Mouse (Mus musculus) heart, postnatal 0 days (tissue): ENCODE measurements around the gene Gjc3. TPM values are rescaled to one million over a fixed set of nuclear protein-coding genes. Genes with fewer than 3 reads are reported as not detected.

ENCODE experiments used
- ATAC-seq: fragments of 200-750 bp; cut with Nextera tagmentation; 2 replicates; pipeline ENCODE4 v1.8.0; 2017; ENCODE audit warnings: low read depth, moderate number of reproducible peaks, moderate library complexity; ENCODE audit not compliant: insufficient read depth
- DNase-seq: peaks from one replicate; pipeline ENCODE4 v3.0.0-alpha.2; 2016; ENCODE audit warnings: low spot score
- H3K27ac ChIP-seq: fragments of 300-500 bp; sonication (generic); 2 replicates; pipeline ENCODE4 v1.5.1; 2014; ENCODE audit warnings: low read depth, mild to moderate bottlenecking
- H3K27me3 ChIP-seq: fragments of 300-500 bp; sonication (generic); 2 replicates; pipeline ENCODE4 v1.6.1; 2014; ENCODE audit warnings: low read length, mixed read lengths; ENCODE audit not compliant: control insufficient read depth, insufficient read depth
- H3K36me3 ChIP-seq: fragments of 300-500 bp; sonication (generic); replicated peaks from 2 replicates; pipeline ENCODE4 v1.6.1; 2014; ENCODE audit warnings: low read length, mixed read lengths; ENCODE audit not compliant: control insufficient read depth, insufficient read depth
- H3K4me1 ChIP-seq: fragments of 300-500 bp; sonication (generic); 2 replicates; pipeline ENCODE4 v1.6.1; 2014; ENCODE audit warnings: antibody characterized with exemption; ENCODE audit not compliant: control insufficient read depth, insufficient read depth
- H3K4me2 ChIP-seq: fragments of 300-500 bp; sonication (generic); 2 replicates; pipeline ENCODE4 v1.6.1; 2014; ENCODE audit warnings: low read depth, mild to moderate bottlenecking, low read length, moderate library complexity
- H3K4me3 ChIP-seq: fragments of 300-500 bp; sonication (generic); 2 replicates; pipeline ENCODE4 v1.5.1; 2014; ENCODE audit warnings: low read depth, low read length
- H3K9ac ChIP-seq: fragments of 300-500 bp; sonication (generic); replicated peaks from 2 replicates; pipeline ENCODE4 v1.6.1; 2014; ENCODE audit warnings: low read depth, low read length, mixed read lengths
- H3K9me3 ChIP-seq: fragments of 300-500 bp; sonication (generic); replicated peaks from 2 replicates; pipeline ENCODE4 v1.6.1; 2016; ENCODE audit warnings: low read length; ENCODE audit not compliant: control insufficient read depth
- CTCF ChIP-seq: IDR thresholded peaks from 2 replicates; pipeline ENCODE4 v1.5.1; 2016; ENCODE audit warnings: antibody characterized with exemption, control low read depth, low read depth
- EP300 ChIP-seq: IDR thresholded peaks from 2 replicates; pipeline ENCODE4 v1.6.1; 2016; ENCODE audit warnings: antibody characterized with exemption, low read depth
- WGBS: fragments of 180-500 bp; shearing (Covaris S2); extraction: QIAGEN DNeasy Blood & Tissue Kit; methylation state at CpG from one replicate; pipeline ENCODE4 v1.1.7; 2014; 5-methylcytosine and 5-hydroxymethylcytosine counted together
- polyA plus RNA-seq: library from polyadenylated mRNA; unstranded; fragments of >200 nt; fragmentation: Nextera tagmentation; extraction: Ambion mirVana; gene quantifications from 2 replicates; pipeline ENCODE4 v1.2.1, GENCODE M21; 2015
- total RNA-seq: library from RNA; depleted of rRNA; stranded (reverse); fragments of >200 nt; gene quantifications from 2 replicates; pipeline ENCODE4 v1.2.3, GENCODE M21; 2014; ENCODE audit warnings: low replicate concordance

The Gjc3 gene
- total and polyA plus RNA-seq, 2 experiments from 2014 or later, result 0.08 to 0.92 TPM

DNA sequence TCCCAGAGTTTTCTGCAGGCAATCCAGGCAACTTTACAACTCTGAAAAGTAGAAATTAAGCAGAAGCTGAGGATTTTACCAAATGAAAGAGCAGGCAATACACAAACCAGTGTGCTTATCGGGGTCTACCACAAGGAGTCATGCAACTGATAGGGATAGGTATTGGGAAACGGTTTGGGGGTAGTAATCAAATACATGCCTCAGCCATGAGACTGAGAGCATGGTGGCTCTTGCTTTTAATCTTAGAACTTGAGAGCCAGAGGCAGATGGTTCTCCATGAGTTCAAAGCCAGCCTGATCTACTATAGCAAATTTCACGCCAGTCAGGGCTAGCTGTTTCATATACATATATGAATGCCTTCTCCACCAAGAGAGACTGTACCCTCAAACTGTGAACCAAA is 6.5 kb downstream of the Gjc3 start:
- Histone ChIP-seq H3K36me3 (no peaks in the 10 kb centered on the region), H3K4me2 (no peak overlapping the region), H3K27ac (no peak overlapping the region), H3K9me3 (no peaks in the 10 kb centered on the region), H3K4me3 (no peak overlapping the region), H3K4me1 (no peaks in the 10 kb centered on the region), H3K27me3 (no peaks in the 10 kb centered on the region), H3K9ac (no peak overlapping the region)
- 73% methylated on average over 3 of the region's 3 CpGs for WGBS
- DNase-seq (no peak), ATAC-seq (no peak)
- TF ChIP-seq EP300 (no peak), CTCF (no peak)

DNA sequence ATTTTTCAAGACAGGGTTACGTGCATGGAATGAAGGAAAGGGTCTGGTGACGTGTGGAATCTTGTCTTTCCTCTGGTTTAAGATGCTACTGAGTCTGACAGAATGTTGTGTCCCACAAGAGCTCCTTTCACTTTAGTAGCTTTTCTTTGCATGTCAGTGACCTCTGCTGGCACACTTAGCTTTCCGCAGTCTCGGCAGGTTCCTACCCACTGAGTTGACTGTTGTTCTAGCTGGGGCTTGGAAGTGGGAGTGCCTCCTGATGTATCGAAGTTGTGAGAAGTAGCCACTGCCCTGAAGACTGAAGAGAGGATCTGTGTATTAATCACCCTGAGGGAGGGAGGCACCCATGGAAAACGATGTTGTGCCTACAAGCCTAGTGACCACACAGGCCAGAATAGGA is 11.7 kb downstream of the Gjc3 start:
- Histone ChIP-seq H3K9me3 (no peaks in the 10 kb centered on the region), H3K4me3 (no peak overlapping the region), H3K36me3 (no peaks in the 10 kb centered on the region), H3K27ac (no peak overlapping the region), H3K9ac (no peak overlapping the region), H3K27me3 (no peaks in the 10 kb centered on the region), H3K4me2 (no peak overlapping the region), H3K4me1 (no peaks in the 10 kb centered on the region)
- 27% methylated on average over 6 of the region's 6 CpGs for WGBS
- DNase-seq, result no peak
- TF ChIP-seq EP300 (no peak), CTCF (peak; percentile 19; the same call in 1 of the 2 replicates)
- ATAC-seq, result no peak

DNA sequence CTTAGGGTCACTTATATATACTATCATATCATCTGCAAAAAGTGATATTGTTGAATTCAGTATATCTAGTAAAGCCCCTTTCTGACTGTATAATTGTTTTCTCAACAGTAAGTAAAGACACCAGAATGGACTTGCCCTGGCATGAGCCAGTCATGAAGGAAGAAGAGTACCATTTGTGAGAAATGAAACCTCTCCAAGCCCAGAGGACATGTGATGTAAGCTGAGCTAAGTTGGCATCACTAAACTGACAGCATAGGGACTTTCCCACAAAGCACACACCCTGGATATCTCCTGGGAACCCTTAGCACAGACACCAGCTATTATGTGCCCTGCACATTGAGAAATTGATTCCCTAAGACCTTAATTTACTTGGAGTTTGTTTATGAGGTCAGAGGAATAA is 15.6 kb downstream of the Gjc3 start:
- Histone ChIP-seq H3K36me3 (no peaks in the 10 kb centered on the region), H3K4me1 (no peaks in the 10 kb centered on the region), H3K4me2 (no peak overlapping the region), H3K9me3 (no peaks in the 10 kb centered on the region), H3K9ac (no peak overlapping the region), H3K27ac (no peak overlapping the region), H3K27me3 (no peaks in the 10 kb centered on the region), H3K4me3 (no peak overlapping the region)
- DNase-seq (no peak), ATAC-seq (no peak)
- TF ChIP-seq EP300 (no peak), CTCF (no peak)

DNA sequence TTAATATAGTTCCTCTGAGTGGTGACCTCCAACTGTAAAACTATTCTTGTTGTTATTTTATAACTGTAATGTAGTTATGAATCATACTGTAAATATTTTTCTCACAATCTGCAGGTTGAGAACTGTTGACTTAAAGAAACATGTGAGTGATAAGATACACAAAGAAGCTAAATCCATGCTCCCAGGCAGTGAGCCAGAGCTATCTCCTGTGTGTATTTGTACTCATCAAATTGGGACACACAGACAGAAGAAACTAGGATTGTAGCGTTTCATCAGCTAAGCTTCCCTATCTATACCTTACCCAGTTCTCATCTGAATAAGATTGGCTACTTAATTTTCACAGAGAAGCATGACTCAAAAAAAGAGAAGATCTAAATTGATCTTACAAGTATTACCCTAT is 19.8 kb downstream of the Gjc3 start:
- H3K4me3 ChIP-seq, result no peak overlapping the region
- H3K9me3 ChIP-seq, result no peaks in the 10 kb centered on the region
- H3K4me2 ChIP-seq, result no peak overlapping the region
- WGBS, result 51% methylated on average over 1 of the region's 1 CpGs
- H3K4me1 ChIP-seq, result no peaks in the 10 kb centered on the region
- DNase-seq, result no peak
- ATAC-seq, result no peak
- TF ChIP-seq CTCF, result no peak
- no peak for TF ChIP-seq EP300
- no peak overlapping the region for H3K27ac ChIP-seq
- H3K36me3 ChIP-seq, result no peaks in the 10 kb centered on the region
- H3K9ac ChIP-seq, result no peak overlapping the region
- H3K27me3 ChIP-seq, result no peaks in the 10 kb centered on the region

DNA sequence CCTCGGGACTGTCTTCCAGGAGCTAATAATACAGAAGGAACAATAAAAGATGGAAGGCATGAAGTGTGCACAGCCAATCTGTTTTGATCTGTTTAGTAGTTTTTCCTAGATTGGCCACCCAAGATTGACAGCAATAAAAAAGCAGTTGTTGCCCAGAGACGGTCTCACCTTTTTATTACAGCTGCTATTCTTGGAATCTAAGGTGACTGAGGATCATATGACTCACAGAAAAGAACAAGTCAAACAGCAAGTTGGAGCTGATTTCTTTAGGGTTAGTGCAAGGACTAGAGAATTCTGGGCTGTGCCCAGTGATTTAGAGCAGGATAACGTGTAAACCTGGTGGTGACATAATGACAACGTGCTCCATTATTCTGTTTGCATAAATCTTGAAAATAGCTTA is 21.9 kb downstream of the Gjc3 start:
- Histone ChIP-seq H3K4me2 (no peak overlapping the region), H3K9ac (no peak overlapping the region), H3K4me1 (no peaks in the 10 kb centered on the region), H3K36me3 (no peaks in the 10 kb centered on the region), H3K27me3 (no peaks in the 10 kb centered on the region), H3K4me3 (no peak overlapping the region), H3K9me3 (no peaks in the 10 kb centered on the region), H3K27ac (no peak overlapping the region)
- TF ChIP-seq CTCF (no peak), EP300 (no peak)
- DNase-seq, result no peak
- WGBS, result 73% methylated on average over 4 of the region's 4 CpGs
- ATAC-seq, result no peak

DNA sequence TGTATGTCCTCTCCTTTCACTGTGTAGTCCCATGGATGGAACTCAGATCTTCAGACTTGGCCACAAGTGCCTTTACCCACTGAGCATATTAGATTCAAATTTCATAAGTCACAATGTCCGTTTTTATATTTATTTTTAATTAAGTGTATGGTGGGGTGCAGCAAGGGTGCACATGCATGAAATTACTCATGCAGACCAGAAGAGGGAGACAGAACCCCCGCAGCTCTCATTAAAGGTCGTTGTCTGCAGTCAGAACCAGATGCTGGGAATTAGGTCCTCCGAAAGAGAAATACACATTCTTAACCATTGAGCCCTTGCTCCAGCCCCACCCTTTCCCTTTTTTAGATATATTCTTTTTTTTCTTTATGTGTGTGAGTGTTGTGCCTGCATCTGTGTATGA is 25.7 kb downstream of the Gjc3 start:
- no peaks in the 10 kb centered on the region for H3K9me3 ChIP-seq
- 58% methylated on average over 4 of the region's 4 CpGs for WGBS
- no peak for ATAC-seq
- no peak overlapping the region for H3K9ac ChIP-seq
- TF ChIP-seq EP300 (no peak), CTCF (no peak; the same call in 1 of the 2 replicates)
- no peak overlapping the region for H3K4me2 ChIP-seq
- no peak overlapping the region for H3K4me3 ChIP-seq
- no peak for DNase-seq
- no peak overlapping the region for H3K27ac ChIP-seq
- H3K4me1 ChIP-seq, result no peaks in the 10 kb centered on the region
- H3K27me3 ChIP-seq, result no peaks in the 10 kb centered on the region
- H3K36me3 ChIP-seq, result no peaks in the 10 kb centered on the region
